Mouse (Mus musculus): ENCODE measurements around the gene Npr3.
"Not testable (repeated sequence)": the region's sequence is repeated elsewhere in the genome, so short reads cannot be mapped to it uniquely, and the experiment has no call there.

Gene Npr3

GRCm38 (mm10) chr15:11882508-11883205, 24.4 kb downstream of the Npr3 start:
- DNase-seq (ENCODE audit: low spot score in 2 of 2) = no peak

DNA sequence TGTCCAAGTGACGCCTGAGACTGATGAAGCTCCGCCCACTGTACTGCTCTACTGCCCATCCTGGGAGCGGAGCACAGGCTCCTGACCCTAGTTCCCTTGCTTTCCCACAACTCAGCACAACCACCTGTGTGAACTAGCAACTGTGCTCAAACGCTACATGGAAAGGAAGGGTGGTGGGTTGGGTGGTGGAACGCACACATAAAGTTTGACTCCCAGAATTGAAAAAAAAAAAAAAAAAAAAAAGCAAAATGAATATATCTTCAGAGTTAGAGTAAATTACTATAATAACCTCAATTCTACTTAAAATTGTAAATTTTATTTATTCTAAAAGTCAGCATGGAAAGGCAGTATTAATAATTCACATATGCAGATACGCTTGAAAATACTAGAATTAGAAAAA, 25.3 kb downstream of the Npr3 start:
- DNase-seq (ENCODE audit: low spot score in 2 of 2) = no peak

DNA sequence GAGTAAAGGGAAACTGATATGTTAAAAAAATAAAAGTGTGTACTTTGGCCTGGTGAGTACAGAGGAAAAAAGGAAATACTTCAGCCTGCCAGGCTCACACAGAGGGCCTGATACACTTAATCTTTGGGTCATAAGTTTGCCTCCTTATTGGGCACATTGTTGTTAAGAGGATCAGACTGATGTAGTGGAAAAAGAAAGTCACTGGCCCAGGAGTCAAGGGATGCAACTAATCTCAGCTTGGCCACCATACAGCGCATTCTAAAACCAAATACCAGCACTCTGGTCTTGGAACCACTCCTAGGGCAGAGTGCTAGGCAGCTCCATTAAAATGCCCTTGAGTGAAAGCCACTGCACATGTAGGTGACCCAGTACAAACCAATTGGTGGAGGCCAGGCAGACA, 28.8 kb downstream of the Npr3 start:
- DNase-seq (ENCODE audit: low spot score in 2 of 2) = no peak

DNA sequence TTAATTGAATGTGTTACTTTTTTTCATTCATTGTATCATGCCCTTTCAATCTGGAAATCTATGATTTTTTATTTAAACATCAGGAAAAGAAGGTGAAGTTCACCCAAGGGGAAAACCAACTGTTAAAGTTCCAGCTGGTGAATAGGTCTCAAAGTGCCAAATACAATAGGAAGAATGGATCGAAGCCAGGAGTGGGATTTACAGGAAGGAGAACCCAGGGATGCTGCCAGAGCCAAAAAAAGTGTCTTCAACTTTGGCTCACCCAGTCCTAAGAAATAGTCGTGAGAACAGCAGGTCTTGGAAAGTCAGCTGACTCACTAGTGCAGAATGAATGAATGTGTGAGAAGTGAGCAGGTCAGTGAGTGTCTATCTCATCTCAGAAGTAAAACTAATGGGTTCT, 29.8 kb downstream of the Npr3 start:
- no peak for DNase-seq (ENCODE audit: low spot score in 2 of 2)

DNA sequence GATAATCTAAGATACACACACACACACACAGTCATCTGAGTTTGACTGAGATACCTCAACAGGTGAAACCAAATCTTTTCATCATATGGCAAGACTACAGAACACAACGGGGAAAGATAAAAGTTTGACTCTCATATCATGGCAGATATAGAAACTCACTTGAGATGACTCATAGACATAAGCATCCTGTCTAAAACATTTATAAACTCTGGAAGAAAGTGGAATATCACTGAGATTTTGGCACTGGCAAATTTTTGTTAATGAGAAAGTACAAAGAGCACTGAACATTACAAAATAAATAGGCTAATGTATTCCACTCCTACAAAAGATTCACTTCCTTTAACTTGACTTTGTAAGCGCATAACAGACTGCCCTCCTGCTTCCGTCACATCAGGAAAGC, 40.2 kb downstream of the Npr3 start:
- no peak for DNase-seq (ENCODE audit: low spot score in 2 of 2)

GRCm38 (mm10) chr15:11863540-11863818, 43.6 kb downstream of the Npr3 start:
- no peak for DNase-seq (ENCODE audit: low spot score in 2 of 2)

DNA sequence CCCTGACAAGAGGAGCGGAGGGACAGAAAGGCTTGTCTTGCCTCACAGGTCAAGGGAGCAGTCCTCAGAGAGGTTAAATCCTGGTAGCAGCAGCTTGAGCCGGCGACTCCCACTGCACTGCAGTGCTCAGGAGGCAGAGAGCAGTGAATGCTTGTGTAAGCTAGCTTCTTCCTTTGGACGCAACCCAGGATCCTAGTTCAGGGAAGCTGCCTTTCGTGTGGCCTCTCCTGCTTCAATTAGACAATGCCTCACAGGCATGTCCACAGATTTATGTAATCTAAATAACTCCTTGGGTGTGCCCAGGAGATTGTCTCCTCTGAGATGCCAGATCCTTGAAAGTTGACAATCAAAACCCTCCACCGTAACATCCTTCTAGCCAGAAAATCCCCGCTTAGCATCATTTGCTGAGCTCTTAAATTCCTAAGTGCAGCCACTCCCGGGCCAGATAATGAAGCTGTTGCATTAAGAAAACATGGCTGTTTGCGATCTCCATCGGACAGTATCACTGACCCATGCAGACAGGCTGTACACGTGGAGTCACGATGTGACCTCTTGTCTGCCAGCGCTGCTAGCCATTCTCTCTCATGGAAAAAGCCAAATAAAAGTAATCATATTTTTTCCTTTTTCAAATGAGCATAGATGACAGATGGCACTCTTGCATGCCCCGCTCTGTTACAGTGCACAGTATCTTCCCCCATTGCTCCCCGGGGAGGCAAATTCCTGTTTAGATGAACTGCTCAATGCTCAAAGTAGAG, 44.1 kb downstream of the Npr3 start:
- no peak for DNase-seq (ENCODE audit: low spot score in 2 of 2)

DNA sequence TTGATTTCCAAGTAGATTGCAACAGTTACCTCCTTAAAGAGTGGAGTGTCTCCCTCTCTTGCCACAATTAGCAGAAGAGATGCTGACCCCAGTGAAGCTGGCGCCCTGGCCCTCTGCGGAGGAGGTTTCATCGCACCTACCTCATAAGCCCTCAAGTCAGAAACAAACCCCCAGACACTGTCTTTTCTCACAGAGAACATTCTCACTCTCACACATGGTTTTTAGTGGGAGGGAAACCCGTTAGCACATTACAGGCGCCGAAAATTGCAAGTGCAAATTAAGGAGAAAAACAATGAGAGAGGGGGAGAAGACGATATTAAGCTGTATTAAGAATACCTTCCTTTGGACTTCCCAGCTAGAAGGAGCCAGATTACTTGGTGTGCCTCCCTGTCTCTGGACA, 44.8 kb downstream of the Npr3 start:
- DNase-seq (ENCODE audit: low spot score in 2 of 2) = no peak

DNA sequence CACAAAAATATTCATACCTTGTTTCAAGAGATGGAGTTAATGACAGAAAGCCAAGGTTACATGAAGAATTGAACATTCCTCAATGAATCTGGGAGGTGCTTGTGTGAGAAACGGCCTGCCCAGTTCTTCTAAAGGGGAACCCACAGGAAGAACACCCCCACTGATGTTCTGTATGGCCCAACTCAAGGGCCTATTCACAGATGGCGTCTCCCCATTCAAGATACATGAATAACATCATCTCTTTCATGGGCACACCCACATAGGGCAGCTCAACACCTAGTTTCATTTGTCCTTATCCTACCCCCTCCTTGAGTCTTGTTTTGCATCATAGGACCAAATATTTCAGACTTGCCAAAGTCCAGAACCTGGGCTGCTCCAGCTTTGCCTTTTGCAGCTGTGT, 46.8 kb downstream of the Npr3 start:
- no peak for DNase-seq (ENCODE audit: low spot score in 2 of 2)

GRCm38 (mm10) chr15:11859829-11860228, 47.3 kb downstream of the Npr3 start:
- no peak for DNase-seq (ENCODE audit: low spot score in 2 of 2)

- no peak for DNase-seq (ENCODE audit: low spot score in 2 of 2)
Observed at GRCm38 (mm10) chr15:11858411-11858810, 48.7 kb downstream of the Npr3 start.

DNA sequence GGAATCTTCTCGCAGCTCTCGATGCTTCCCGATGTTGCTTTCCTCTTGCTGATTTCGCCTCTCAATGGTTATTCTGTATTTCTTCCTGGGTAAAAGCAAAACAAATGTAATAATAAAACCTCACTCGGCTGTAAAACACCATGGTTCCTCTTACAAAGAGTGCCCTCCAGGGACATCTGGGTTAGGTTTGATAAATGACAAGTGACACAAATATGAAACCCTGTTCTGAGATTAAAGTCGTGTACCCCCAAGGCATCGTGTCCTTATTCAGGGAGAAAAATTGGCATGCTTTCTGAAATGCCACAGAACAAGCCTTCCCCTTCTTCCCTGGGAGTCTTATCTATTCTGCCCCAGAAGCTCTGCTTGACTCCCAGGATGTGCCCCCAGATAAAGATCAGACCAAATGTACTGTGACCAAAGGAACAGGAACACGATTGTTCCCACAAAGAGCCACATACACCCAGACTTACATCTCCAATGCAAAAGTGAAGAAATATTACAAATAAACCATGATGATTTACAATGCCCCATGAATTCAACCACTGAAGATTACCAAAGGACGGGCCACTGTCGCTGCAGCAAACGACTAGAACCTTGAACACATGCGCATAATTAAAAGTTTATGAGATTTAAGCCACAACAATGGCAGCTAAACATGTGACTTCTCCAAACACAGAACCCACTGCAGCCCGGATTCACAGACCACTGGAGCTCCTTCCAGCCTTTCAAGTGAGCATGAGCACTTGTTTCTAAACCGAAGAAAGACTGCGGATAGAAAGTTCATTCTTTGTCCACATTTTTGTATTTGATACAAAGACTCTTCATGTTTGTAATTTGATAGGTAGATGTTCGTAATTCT, 61.7 kb downstream of the Npr3 start:
- DNase-seq (ENCODE audit: low spot score in 2 of 2) = no peak

- no peak for DNase-seq (ENCODE audit: low spot score in 2 of 2)
Observed at GRCm38 (mm10) chr15:11844115-11844514, 63.0 kb downstream of the Npr3 start.

DNA sequence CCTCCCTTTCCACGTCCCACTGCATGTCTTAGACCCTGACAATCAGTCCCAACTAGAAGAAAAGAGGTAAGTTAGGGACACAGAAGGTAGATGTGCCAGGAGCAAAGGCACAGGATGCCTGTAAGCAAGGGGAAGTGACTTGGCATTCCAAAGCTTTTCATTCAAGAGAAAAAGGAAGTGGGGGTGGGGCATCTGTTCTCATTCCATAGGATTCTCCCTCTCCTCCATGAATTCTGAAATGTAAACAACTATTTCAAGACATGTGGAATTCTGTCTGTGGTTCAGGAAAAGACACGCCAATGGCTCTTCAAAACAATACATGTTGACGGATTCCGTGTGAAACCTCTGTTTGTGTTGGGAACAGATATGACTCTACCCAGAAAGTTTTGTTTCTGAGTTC, 65.3 kb downstream of the Npr3 start:
- no peak for DNase-seq (ENCODE audit: low spot score in 2 of 2)

DNA sequence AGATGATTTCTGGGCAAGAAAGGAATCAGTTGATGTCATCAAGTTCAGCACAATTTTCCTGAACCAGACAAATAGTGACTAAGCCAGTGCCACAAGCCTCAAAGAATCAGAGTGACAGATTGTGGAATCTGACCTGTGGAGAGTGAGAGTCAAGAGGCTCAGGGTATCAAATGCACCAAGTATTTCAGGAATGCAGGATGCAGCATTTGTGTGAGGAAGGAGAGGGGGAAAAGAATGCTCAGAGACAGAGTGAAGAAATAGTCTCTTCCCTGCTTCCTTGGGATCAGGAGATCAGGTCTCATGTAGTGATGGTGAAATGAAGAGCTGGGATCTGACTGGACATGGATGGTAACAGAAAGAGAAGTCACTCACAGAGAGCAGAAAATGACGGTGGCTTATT, 71.2 kb downstream of the Npr3 start:
- no peak for DNase-seq (ENCODE audit: low spot score in 2 of 2)

GRCm38 (mm10) chr15:11822347-11822746, 84.7 kb downstream of the Npr3 start:
- not testable (repeated sequence) for DNase-seq (ENCODE audit: low spot score in 2 of 2)

DNA sequence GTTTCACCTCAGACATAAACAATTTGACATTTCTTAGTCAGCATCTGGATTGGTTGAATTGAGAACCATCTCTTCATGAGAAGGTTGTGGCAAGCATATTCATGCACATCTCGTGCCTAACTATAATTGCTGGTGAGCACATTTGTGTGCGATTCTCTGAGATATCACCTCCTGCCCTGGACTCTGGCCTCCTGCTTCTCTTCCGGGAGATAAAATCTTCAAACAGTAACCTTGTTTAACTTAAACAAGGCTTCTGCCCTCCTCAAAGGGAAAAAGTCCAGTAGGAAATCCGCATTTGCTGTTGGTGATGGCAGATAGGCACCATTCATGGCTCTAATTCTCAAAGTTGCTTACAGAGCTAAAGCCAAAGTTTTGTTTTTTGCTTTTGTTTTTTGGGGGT, 91.5 kb downstream of the Npr3 start:
- DNase-seq (ENCODE audit: low spot score in 2 of 2) = no peak

- no peak for DNase-seq (ENCODE audit: low spot score in 2 of 2)
Observed at GRCm38 (mm10) chr15:11803576-11803975, 103.5 kb downstream of the Npr3 start.

DNA sequence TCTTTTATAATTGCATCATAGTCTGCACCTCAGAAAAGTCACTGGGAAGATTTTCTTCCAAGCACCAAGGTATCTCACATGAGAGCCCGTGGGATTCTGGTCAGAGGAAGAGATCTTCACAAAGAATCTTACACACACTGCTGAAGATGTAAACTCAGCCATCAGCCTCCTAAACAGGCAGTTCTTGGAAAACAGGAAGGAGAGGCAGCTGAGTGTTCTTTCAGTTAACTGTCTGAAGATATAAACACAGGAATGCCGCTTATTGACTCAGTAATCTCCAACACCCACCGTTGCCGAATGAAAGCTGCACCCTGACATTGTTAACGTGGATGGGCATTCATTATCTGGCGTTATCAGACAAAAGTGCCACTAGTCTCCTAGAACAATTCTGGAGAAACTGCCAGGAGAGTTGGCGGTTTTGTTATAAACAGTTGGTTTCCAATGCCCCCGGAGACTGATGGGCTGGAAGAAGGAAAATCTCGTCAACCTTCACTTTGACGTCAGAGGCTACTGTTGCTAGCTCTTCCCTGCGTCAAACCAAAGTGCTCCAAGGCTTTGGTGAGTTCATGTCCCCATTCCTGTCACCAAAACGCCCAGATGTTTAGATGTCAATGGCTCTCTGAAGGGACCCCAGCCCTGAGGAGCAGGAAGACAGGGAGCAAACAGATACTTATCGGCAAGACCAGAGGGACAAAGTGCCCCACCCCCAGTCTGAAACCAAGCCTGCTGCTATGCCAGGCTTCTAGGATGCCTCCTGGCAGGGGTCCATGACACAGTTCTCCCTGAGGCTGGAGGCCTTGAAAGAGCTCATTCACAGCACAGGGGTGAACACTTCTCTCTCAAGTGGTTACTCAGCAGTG, 105.0 kb downstream of the Npr3 start:
- no peak for DNase-seq (ENCODE audit: low spot score in 2 of 2)

- no peak for DNase-seq (ENCODE audit: low spot score in 2 of 2)
Observed at GRCm38 (mm10) chr15:11794632-11795031, 112.5 kb downstream of the Npr3 start.
